ENCODE assay signal across 8 mouse cellular contexts in the genomic region with DNA sequence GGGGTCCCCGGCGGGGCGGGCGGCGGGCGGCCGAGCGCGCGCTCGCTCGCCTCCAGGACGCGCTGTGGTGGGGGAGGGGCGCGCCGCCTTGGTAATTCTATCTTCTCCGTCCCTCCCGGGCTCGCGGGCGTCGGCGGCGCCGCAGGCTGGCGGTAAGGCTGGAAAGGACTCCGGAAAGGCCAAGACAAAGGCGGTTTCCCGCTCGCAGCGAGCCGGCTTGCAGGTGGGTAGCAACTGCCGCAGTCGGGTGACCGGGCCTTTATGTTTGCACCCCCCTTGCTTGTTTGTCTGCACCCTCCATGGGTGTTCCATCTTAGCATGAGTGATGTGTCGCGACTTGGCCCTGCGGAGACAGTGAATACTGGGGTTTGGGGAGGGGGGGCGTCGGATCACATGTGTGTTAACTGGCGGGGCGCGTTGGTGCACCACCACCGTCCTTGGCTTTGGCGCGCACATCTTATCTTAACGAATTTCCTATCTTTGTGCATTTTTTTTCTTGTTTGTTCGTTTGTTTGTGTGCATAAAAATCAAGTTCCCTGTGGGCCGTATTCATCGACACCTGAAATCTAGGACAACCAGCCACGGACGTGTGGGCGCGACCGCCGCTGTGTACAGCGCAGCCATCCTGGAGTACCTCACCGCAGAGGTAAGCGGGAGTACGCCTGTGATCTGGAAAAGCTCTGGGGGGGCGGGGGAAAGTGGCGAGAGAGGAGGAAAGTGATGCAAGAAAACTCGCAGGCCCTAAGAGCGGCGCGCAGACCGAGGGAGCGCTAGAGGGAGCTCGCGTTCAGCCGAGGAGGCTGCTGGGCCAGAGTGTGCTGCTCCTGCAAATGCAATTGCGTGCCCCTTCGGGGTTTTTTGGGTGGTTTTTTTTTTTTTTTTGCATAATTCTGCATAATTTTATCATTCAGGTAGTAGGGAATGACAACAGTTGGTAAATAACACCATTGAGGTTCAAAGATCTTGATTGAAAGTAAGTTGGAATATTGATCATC. TPM values are rescaled to one million over a fixed set of nuclear protein-coding genes. Genes with fewer than 3 reads are reported as not detected.
DNase-seq lines count a peak whose midpoint lies in the region; ATAC-seq and TF ChIP-seq lines count a peak whose summit lies in the region.

No protein-coding gene starts in this region.

- DNase-seq in ES-E14 (ENCODE audit: low read depth, low spot score): peak; percentile 76
- DNase-seq in heart, postnatal 0 days (ENCODE audit: low spot score): peak; percentile 93
- DNase-seq in kidney, postnatal 4 days: peak; percentile 95
- peak; percentile 96 for DNase-seq in liver, postnatal 0 days

- peak overlapping the region; percentile 98 for H3K9ac ChIP-seq in ES-E14 (ENCODE audit: insufficient read depth, low read depth, low read length, poor library complexity, severe bottlenecking)
- H3K9ac ChIP-seq in forebrain, embryonic 13.5 days: peak overlapping the region; percentile 98
- peak overlapping the region; percentile 89 for H3K9ac ChIP-seq in heart, postnatal 0 days (replicated peaks; ENCODE audit: low read depth, low read length)
- peak overlapping the region; percentile 95 for H3K9ac ChIP-seq in liver, postnatal 0 days (replicated peaks)
- peak overlapping the region; percentile 83 for H3K9ac ChIP-seq in neural tube, embryonic 14.5 days (replicated peaks; ENCODE audit: low read depth, low read length)

- H3K4me3 ChIP-seq in ES-E14 (ENCODE audit: insufficient read depth in 1 of 2, low read depth in 1 of 2, low read length in 2 of 2, poor library complexity in 1 of 2, severe bottlenecking in 1 of 2): peak overlapping the region; percentile 96 to 97
- H3K4me3 ChIP-seq in forebrain, embryonic 13.5 days: peak overlapping the region; percentile 85
- H3K4me3 ChIP-seq in heart, postnatal 0 days (ENCODE audit: low read depth, low read length): peak overlapping the region; percentile 83
- peak overlapping the region; percentile 89 for H3K4me3 ChIP-seq in liver, postnatal 0 days (ENCODE audit: low read depth, low read length)
- H3K4me3 ChIP-seq in neural tube, embryonic 14.5 days (ENCODE audit: low read depth, low read length): peak overlapping the region; percentile 74
- H3K4me3 ChIP-seq in testis, adult 2 months (ENCODE audit: control insufficient read depth, low read depth, low read length): peak overlapping the region; percentile 94

- peak overlapping the region; percentile 59 for H3K4me2 ChIP-seq in forebrain, embryonic 13.5 days
- peak overlapping the region; percentile 77 for H3K4me2 ChIP-seq in heart, postnatal 0 days (ENCODE audit: low read depth, low read length)
- peak overlapping the region; percentile 89 for H3K4me2 ChIP-seq in liver, postnatal 0 days (ENCODE audit: low read depth, low read length)
- peak overlapping the region; percentile 55 for H3K4me2 ChIP-seq in neural tube, embryonic 14.5 days (ENCODE audit: low read depth, low read length)

- in situ Hi-C loops in ES-E14 (cut with MboI; ENCODE audit: low sequenced_read_pairs in 2 of 2, unreplicated experiment in 2 of 2): no loop called here

- peak; percentile 77 for TF ChIP-seq CTCF in heart, postnatal 0 days (IDR thresholded peaks at IDR 0.05; ENCODE audit: low read depth)
- peak; percentile 95 for TF ChIP-seq CTCF in liver, postnatal 0 days (IDR thresholded peaks at IDR 0.05; ENCODE audit: low read depth)
- peak; percentile 64; the same call in 1 of the 2 replicates for TF ChIP-seq CTCF in testis, adult 2 months (IDR thresholded peaks at IDR 0.05; ENCODE audit: control insufficient read depth, insufficient read depth, insufficient replicate concordance, low read depth, low read length)

- peak overlapping the region; percentile 99 for H3K27ac ChIP-seq in ES-E14 (ENCODE audit: insufficient read depth, low read depth, low read length, poor library complexity, severe bottlenecking)
- H3K27ac ChIP-seq in forebrain, embryonic 13.5 days: peak overlapping the region; percentile 98
- peak overlapping the region; percentile 95 for H3K27ac ChIP-seq in heart, postnatal 0 days (ENCODE audit: low read depth)
- peak overlapping the region; percentile 98 for H3K27ac ChIP-seq in liver, postnatal 0 days (ENCODE audit: low read depth)
- peak overlapping the region; percentile 95 for H3K27ac ChIP-seq in neural tube, embryonic 14.5 days (ENCODE audit: low read depth, low read length)
- peak overlapping the region; percentile 83 for H3K27ac ChIP-seq in testis, adult 2 months (ENCODE audit: control insufficient read depth, insufficient read depth, low read depth, low read length)

- WGBS in forebrain, embryonic 13.5 days: under 1% methylated on average over 60 of the region's 74 CpGs
- WGBS in heart, postnatal 0 days: under 1% methylated on average over 52 of the region's 74 CpGs
- WGBS in liver, postnatal 0 days (ENCODE audit: insufficient replicate concordance): 1% methylated on average over 50 of the region's 74 CpGs
- WGBS in neural tube, embryonic 14.5 days: under 1% methylated on average over 72 of the region's 74 CpGs

- no peaks in the 10 kb centered on the region for H3K9me3 ChIP-seq in ES-E14 (ENCODE audit: control insufficient read depth, insufficient read depth, low read depth, low read length)
- H3K9me3 ChIP-seq in forebrain, embryonic 13.5 days (replicated peaks): no peaks in the 10 kb centered on the region
- no peaks in the 10 kb centered on the region for H3K9me3 ChIP-seq in heart, postnatal 0 days (replicated peaks; ENCODE audit: control insufficient read depth, low read length)
- no peaks in the 10 kb centered on the region for H3K9me3 ChIP-seq in liver, postnatal 0 days (ENCODE audit: low read length)
- no peaks in the 10 kb centered on the region for H3K9me3 ChIP-seq in neural tube, embryonic 14.5 days (ENCODE audit: control insufficient read depth, low read length)

- H3K4me1 ChIP-seq in ES-E14 (ENCODE audit: control insufficient read depth in 2 of 2, insufficient read depth in 2 of 2, low read length in 2 of 2, poor library complexity in 1 of 2): peaks cover 0 to 2% of the 10 kb centered on the region in 2 experiments; a peak in 1 of 4 replicates
- H3K4me1 ChIP-seq in forebrain, embryonic 13.5 days: peaks cover 34% of the 10 kb centered on the region
- peaks cover 18% of the 10 kb centered on the region for H3K4me1 ChIP-seq in heart, postnatal 0 days (ENCODE audit: control insufficient read depth, insufficient read depth)
- H3K4me1 ChIP-seq in liver, postnatal 0 days (ENCODE audit: insufficient read depth): peaks cover 24% of the 10 kb centered on the region
- H3K4me1 ChIP-seq in neural tube, embryonic 14.5 days (ENCODE audit: control insufficient read depth, insufficient read depth, low read length): peaks cover 11% of the 10 kb centered on the region; the same call in 1 of the 2 replicates
- H3K4me1 ChIP-seq in testis, adult 2 months (ENCODE audit: control insufficient read depth, insufficient read depth, low read length): peaks cover 7% of the 10 kb centered on the region

- peaks cover 7% of the 10 kb centered on the region for H3K36me3 ChIP-seq in ES-E14 (ENCODE audit: control insufficient read depth, insufficient read depth, low read length, poor library complexity, severe bottlenecking)
- 0 out of 2 replicates have a peak, but pooled peaks cover 10% of the 10 kb centered on the region for H3K36me3 ChIP-seq in forebrain, embryonic 13.5 days (ENCODE audit: poor library complexity, severe bottlenecking)
- no peaks in the 10 kb centered on the region for H3K36me3 ChIP-seq in heart, postnatal 0 days (replicated peaks; ENCODE audit: control insufficient read depth, insufficient read depth, low read length)
- peaks cover 8% of the 10 kb centered on the region for H3K36me3 ChIP-seq in liver, postnatal 0 days (replicated peaks; ENCODE audit: insufficient read depth, low read length)
- no peaks in the 10 kb centered on the region for H3K36me3 ChIP-seq in neural tube, embryonic 14.5 days (ENCODE audit: control insufficient read depth, insufficient read depth, low read length)
- H3K36me3 ChIP-seq in testis, adult 2 months (ENCODE audit: control insufficient read depth, insufficient read depth, low read length): no peaks in the 10 kb centered on the region

- peak; percentile 57 for ATAC-seq in cerebellum, adult (ENCODE audit: insufficient number of reproducible peaks, low FRiP score, low TSS enrichment)
- ATAC-seq in forebrain, embryonic 13.5 days: peak; percentile 48
- ATAC-seq in heart, postnatal 0 days (ENCODE audit: insufficient read depth, low read depth): peak; percentile 25
- ATAC-seq in liver, postnatal 0 days: peak; percentile 45
- peak; percentile 42 for ATAC-seq in neural tube, embryonic 14.5 days (ENCODE audit: low read depth)

- TF ChIP-seq POLR2A in testis, adult 2 months (IDR thresholded peaks at IDR 0.05; ENCODE audit: control insufficient read depth, low read depth, low read length): no peak

- no peak for TF ChIP-seq EP300 in heart, postnatal 0 days (IDR thresholded peaks at IDR 0.05; ENCODE audit: low read depth)
- TF ChIP-seq EP300 in liver, postnatal 0 days (IDR thresholded peaks at IDR 0.05; ENCODE audit: low read depth): peak; percentile 56

- H3K27me3 ChIP-seq in forebrain, embryonic 13.5 days: no peaks in the 10 kb centered on the region
- H3K27me3 ChIP-seq in heart, postnatal 0 days (ENCODE audit: control insufficient read depth, insufficient read depth, low read length): no peaks in the 10 kb centered on the region
- no peaks in the 10 kb centered on the region for H3K27me3 ChIP-seq in liver, postnatal 0 days (ENCODE audit: insufficient read depth, low read length)
- H3K27me3 ChIP-seq in neural tube, embryonic 14.5 days (ENCODE audit: control insufficient read depth, insufficient read depth, low read length): no peaks in the 10 kb centered on the region
- no peaks in the 10 kb centered on the region for H3K27me3 ChIP-seq in testis, adult 2 months (ENCODE audit: control insufficient read depth, insufficient read depth, low read length)

RNA-seq across cellular contexts. Expression of a gene that starts 1.0 kb away (rescaled TPM):
- total RNA-seq in ES-E14 (2012; rRNA removed): 1,847 and 2,038 TPM in 2 replicates
- 2,450 and 2,763 TPM in 2 replicates for polyA plus RNA-seq in forebrain, embryonic 13.5 days (2015; fragmentation: Nextera tagmentation; extraction: Ambion mirVana)
- total RNA-seq in heart, postnatal 0 days (2014; rRNA removed; ENCODE audit: low replicate concordance): 541 and 680 TPM in 2 replicates
- polyA plus RNA-seq in heart, postnatal 0 days (2015; fragmentation: Nextera tagmentation; extraction: Ambion mirVana): 517 and 550 TPM in 2 replicates
- polyA plus RNA-seq in liver, postnatal 0 days (2015; fragmentation: Nextera tagmentation; extraction: Ambion mirVana): 651 and 676 TPM in 2 replicates
- polyA plus RNA-seq in neural tube, embryonic 14.5 days (2014; fragmentation: Nextera tagmentation; extraction: Ambion mirVana): 673 and 776 TPM in 2 replicates
- polyA plus RNA-seq in testis, adult 2 months (2012; rRNA removed): 782 and 970 TPM in 2 replicates

RNA-seq across cellular contexts. Expression of a gene that starts 2.2 kb away (rescaled TPM):
- 4.8 and 5.1 TPM in 2 replicates for total RNA-seq in ES-E14 (2012; rRNA removed)
- 6.3 and 7.3 TPM in 2 replicates for polyA plus RNA-seq in forebrain, embryonic 13.5 days (2015; fragmentation: Nextera tagmentation; extraction: Ambion mirVana)
- total RNA-seq in heart, postnatal 0 days (2014; rRNA removed; ENCODE audit: low replicate concordance): 4.0 and 5.1 TPM in 2 replicates
- polyA plus RNA-seq in heart, postnatal 0 days (2015; fragmentation: Nextera tagmentation; extraction: Ambion mirVana): 7.4 and 8.6 TPM in 2 replicates
- polyA plus RNA-seq in liver, postnatal 0 days (2015; fragmentation: Nextera tagmentation; extraction: Ambion mirVana): 6.4 and 6.9 TPM in 2 replicates
- polyA plus RNA-seq in neural tube, embryonic 14.5 days (2014; fragmentation: Nextera tagmentation; extraction: Ambion mirVana): 17.9 and 18.7 TPM in 2 replicates
- polyA plus RNA-seq in testis, adult 2 months (2012; rRNA removed): 65.5 and 76.7 TPM in 2 replicates

RNA-seq across cellular contexts. Expression of a gene that starts 53.0 kb away (rescaled TPM):
- 39.3 and 41.4 TPM in 2 replicates for total RNA-seq in ES-E14 (2012; rRNA removed)
- polyA plus RNA-seq in forebrain, embryonic 13.5 days (2015; fragmentation: Nextera tagmentation; extraction: Ambion mirVana): 126 and 129 TPM in 2 replicates
- 62.6 and 125 TPM in 2 replicates for total RNA-seq in heart, postnatal 0 days (2014; rRNA removed; ENCODE audit: low replicate concordance)
- polyA plus RNA-seq in heart, postnatal 0 days (2015; fragmentation: Nextera tagmentation; extraction: Ambion mirVana): 137 and 138 TPM in 2 replicates
- 44.3 and 46.5 TPM in 2 replicates for polyA plus RNA-seq in liver, postnatal 0 days (2015; fragmentation: Nextera tagmentation; extraction: Ambion mirVana)
- polyA plus RNA-seq in neural tube, embryonic 14.5 days (2014; fragmentation: Nextera tagmentation; extraction: Ambion mirVana): 123 and 132 TPM in 2 replicates
- polyA plus RNA-seq in testis, adult 2 months (2012; rRNA removed): 12.9 and 15.0 TPM in 2 replicates

Comparison
In these comparisons a context has a peak if more than half of its experiments do, and no peak if none do; other contexts are left out.
1. Peak in every context shown above with its lines: DNase-seq, ATAC-seq, H3K4me3 ChIP-seq and H3K27ac ChIP-seq.